Comparison of ENCODE assay signal across 8 mouse cellular contexts in genomic region chr4:145024694-145025408, GRCm38 (mm10).
DNase-seq lines count a peak whose midpoint lies in the region; ATAC-seq lines count a peak whose summit lies in the region.

No protein-coding gene starts in this region.

- intact Hi-C loops in left cerebral cortex, postnatal 25 days (cut with DNase I), result loop anchor here (5.0 kb wide), 1 partner anchor 133 kb away; the partner anchor contains the start of gene Dhrs3

- H3K36me3 ChIP-seq in intestine, embryonic 16.5 days (ENCODE audit: control insufficient read depth, insufficient read depth, low read length), result no peaks in the 10 kb centered on the region

- H3K27me3 ChIP-seq in intestine, embryonic 16.5 days (replicated peaks; ENCODE audit: control insufficient read depth, insufficient read depth, low read length), result no peaks in the 10 kb centered on the region

- no peaks in the 10 kb centered on the region for H3K9me3 ChIP-seq in intestine, embryonic 16.5 days (ENCODE audit: control insufficient read depth, low read length)

- H3K4me3 ChIP-seq in intestine, embryonic 16.5 days (ENCODE audit: low read length), result no peak overlapping the region

- WGBS in intestine, embryonic 16.5 days, result 31% methylated on average over 8 of the region's 8 CpGs

- ATAC-seq in intestine, embryonic 16.5 days, result 0 out of 2 replicates have a peak, but pooled peaks have one; percentile 9

- peak overlapping the region; percentile 80 for H3K27ac ChIP-seq in intestine, embryonic 16.5 days (ENCODE audit: low read length)

- H3K4me2 ChIP-seq in intestine, embryonic 16.5 days (ENCODE audit: low read depth, low read length), result no peak overlapping the region

- peak; percentile 22 to 34 for DNase-seq in cerebellum, adult 18-20 months
- no peak for DNase-seq in cerebellum, adult 11-12 months
- DNase-seq in left cerebral cortex, postnatal 25 days (ENCODE audit: low spot score in 2 of 2), result peak; percentile 34 to 45
- no peak for DNase-seq in left cerebral cortex, adult 8-10 months (ENCODE audit: low spot score in 2 of 2)
- DNase-seq in lung, postnatal 4 days, result peak; percentile 71
- DNase-seq in spleen, postnatal 14 days (ENCODE audit: low spot score in 2 of 2), result no peak
- no peak for DNase-seq in frontal cortex, postnatal 10 days (ENCODE audit: low spot score in 2 of 2)

- peak overlapping the region; percentile 34 for H3K9ac ChIP-seq in intestine, embryonic 16.5 days (ENCODE audit: low read depth, low read length)

- H3K4me1 ChIP-seq in intestine, embryonic 16.5 days (ENCODE audit: control insufficient read depth, insufficient read depth, low read length), result peaks cover 48% of the 10 kb centered on the region

Comparison
In these comparisons a context has a peak if more than half of its experiments do, and no peak if none do; other contexts are left out.
1. DNase-seq: peak in cerebellum, adult 18-20 months (2 of 2), left cerebral cortex, postnatal 25 days (2 of 2) and lung, postnatal 4 days (2 of 2); none in cerebellum, adult 11-12 months (single experiment), left cerebral cortex, adult 8-10 months (0 of 2), spleen, postnatal 14 days (0 of 2) and frontal cortex, postnatal 10 days (0 of 2).